Mouse (Mus musculus) ES-E14 (cell line): Measurements from ENCODE around the gene Myo1h. TPM values are rescaled to one million over a fixed set of nuclear protein-coding genes. Genes with fewer than 3 reads are reported as not detected.

Experiments
- DNase-seq: peaks from one replicate; pipeline ENCODE4 v3.0.0-alpha.2; 2013; ENCODE audit warnings: low read depth, low spot score
- H3K27ac ChIP-seq: 2 replicates; pipeline ENCODE4 v1.5.1; 2012; ENCODE audit warnings: low read depth, mild to moderate bottlenecking, low read length, moderate library complexity, mixed read lengths; ENCODE audit not compliant: poor library complexity, insufficient read depth, severe bottlenecking
- H3K36me3 ChIP-seq: 2 replicates; pipeline ENCODE4 v1.6.1; 2012; ENCODE audit warnings: mild to moderate bottlenecking, low read length, moderate library complexity, mixed read lengths; ENCODE audit not compliant: control insufficient read depth, poor library complexity, insufficient read depth, severe bottlenecking
- H3K4me1 ChIP-seq, 2 experiments: fragments of 150-350 bp in 1 of 2; sonication (generic) in 1 of 2; 2 replicates each; pipeline ENCODE4 v1.6.1; 2012; ENCODE audit warnings: low read length in 2 of 2, mild to moderate bottlenecking in 1 of 2, mixed read lengths in 1 of 2; ENCODE audit not compliant: control insufficient read depth in 2 of 2, insufficient read depth in 2 of 2, poor library complexity in 1 of 2
- H3K4me3 ChIP-seq, 2 experiments: fragments of 150-350 bp in 1 of 2; sonication (generic) in 1 of 2; 2 replicates each; pipeline ENCODE4 v1.5.1; 2012; ENCODE audit warnings: low read length in 2 of 2, low read depth in 1 of 2, mild to moderate bottlenecking in 1 of 2, mixed read lengths in 1 of 2; ENCODE audit not compliant: insufficient read depth in 1 of 2, poor library complexity in 1 of 2, severe bottlenecking in 1 of 2
- H3K9ac ChIP-seq: 2 replicates; pipeline ENCODE4 v1.6.1; 2012; ENCODE audit warnings: low read depth, mild to moderate bottlenecking, low read length, mixed read lengths; ENCODE audit not compliant: poor library complexity, insufficient read depth, severe bottlenecking
- H3K9me3 ChIP-seq: fragments of 150-350 bp; sonication (generic); 2 replicates; pipeline ENCODE4 v1.6.1; 2012; ENCODE audit warnings: low read depth, mild to moderate bottlenecking, low read length; ENCODE audit not compliant: control insufficient read depth, insufficient read depth
- CHD2 ChIP-seq: IDR thresholded peaks from 2 replicates; pipeline ENCODE4 v1.6.1; 2014; ENCODE audit warnings: mild to moderate bottlenecking, low read depth, low read length, inconsistent platforms
- HCFC1 ChIP-seq: IDR thresholded peaks from 2 replicates; pipeline ENCODE4 v1.6.1; 2012; ENCODE audit warnings: low read length, inconsistent platforms, borderline replicate concordance; ENCODE audit not compliant: insufficient read depth
- MAFK ChIP-seq: IDR thresholded peaks from 2 replicates; pipeline ENCODE4 v1.6.1; 2014; ENCODE audit warnings: mild to moderate bottlenecking, low read depth, low read length, inconsistent platforms; ENCODE audit not compliant: insufficient read depth
- ZC3H11A ChIP-seq: IDR thresholded peaks from 2 replicates; pipeline ENCODE4 v1.6.1; 2012; ENCODE audit warnings: low read depth, mild to moderate bottlenecking, inconsistent platforms, low read length, borderline replicate concordance
- ZNF384 ChIP-seq: IDR thresholded peaks from 2 replicates; pipeline ENCODE4 v1.6.1; 2012; ENCODE audit warnings: low read depth, low read length, inconsistent platforms
- in situ Hi-C, 2 experiments: fragments of 600-800 bp; cut with MboI; formaldehyde crosslinking; loops; one replicate each; pipeline ENCODE4 v1.15.1; 2025; ENCODE audit warnings: low sequenced_read_pairs in 2 of 2, inconsistent platforms in 1 of 2; ENCODE audit not compliant: unreplicated experiment in 2 of 2
- total RNA-seq: library from RNA; depleted of rRNA; stranded (reverse); fragments of 300-350 nt; gene quantifications from 2 replicates; pipeline ENCODE4 v1.2.3, GENCODE M21; 2012

Myo1h gene
- total RNA-seq, 1 experiment, result 5.6 TPM

- TF ChIP-seq CHD2 (no peak), ZNF384 (no peak), ZC3H11A (no peak), HCFC1 (no peak), MAFK (no peak)
- in situ Hi-C loops, result no loop called here
- peaks cover 37% of the 10 kb centered on the region for H3K36me3 ChIP-seq
These were observed 104.2 kb downstream of the Myo1h start for GRCm38 (mm10) chr5:114393169-114393568.

GRCm38 (mm10) chr5:114406592-114406991 is 117.6 kb downstream of the Myo1h start:
- TF ChIP-seq ZC3H11A, result no peak
- no peak for TF ChIP-seq HCFC1
- peaks cover 0 to 6% of the 10 kb centered on the region in 2 experiments; a peak in 1 of 4 replicates for H3K4me1 ChIP-seq
- DNase-seq, result no peak
- H3K4me3 ChIP-seq, result no peak overlapping the region
- no peaks in the 10 kb centered on the region for H3K9me3 ChIP-seq
- in situ Hi-C loops, result no loop called here
- peaks cover 74% of the 10 kb centered on the region for H3K36me3 ChIP-seq
- H3K9ac ChIP-seq, result no peak overlapping the region
- no peak overlapping the region; the same call in 1 of the 2 replicates for H3K27ac ChIP-seq

More at GRCm38 (mm10) chr5:114393169-114393568, 104.2 kb downstream of the Myo1h start:
- no peak overlapping the region for H3K27ac ChIP-seq
- H3K4me3 ChIP-seq, result peak overlapping the region in 1 of 2 experiments; percentile 24; a peak in 1 of 4 replicates
- no peaks in the 10 kb centered on the region for H3K4me1 ChIP-seq
- H3K9ac ChIP-seq, result no peak overlapping the region
- no peaks in the 10 kb centered on the region for H3K9me3 ChIP-seq
- DNase-seq, result no peak

GRCm38 (mm10) chr5:114407269-114407668 is 118.3 kb downstream of the Myo1h start:
- Histone ChIP-seq H3K36me3 (peaks cover 77% of the 10 kb centered on the region), H3K4me1 (peaks cover 0 to 4% of the 10 kb centered on the region in 2 experiments; a peak in 1 of 4 replicates), H3K9ac (no peak overlapping the region), H3K4me3 (no peak overlapping the region), H3K9me3 (no peaks in the 10 kb centered on the region), H3K27ac (no peak overlapping the region)
- in situ Hi-C loops, result no loop called here
- DNase-seq, result no peak
- TF ChIP-seq MAFK (no peak), ZC3H11A (no peak), ZNF384 (no peak)

GRCm38 (mm10) chr5:114407810-114408209 is 118.8 kb downstream of the Myo1h start:
- Histone ChIP-seq H3K27ac (no peak overlapping the region), H3K4me3 (no peak overlapping the region), H3K36me3 (peaks cover 77% of the 10 kb centered on the region), H3K4me1 (peaks cover 0 to 4% of the 10 kb centered on the region in 2 experiments; a peak in 1 of 4 replicates), H3K9ac (no peak overlapping the region), H3K9me3 (no peaks in the 10 kb centered on the region)
- no peak for DNase-seq
- no peak for TF ChIP-seq ZNF384
- TF ChIP-seq ZC3H11A, result no peak
- no peak for TF ChIP-seq CHD2
- no peak for TF ChIP-seq MAFK
- no peak for TF ChIP-seq HCFC1
- in situ Hi-C loops, result no loop called here

GRCm38 (mm10) chr5:114408846-114409245 is 119.9 kb downstream of the Myo1h start:
- DNase-seq, result no peak
- TF ChIP-seq ZC3H11A (no peak), HCFC1 (no peak), ZNF384 (no peak), MAFK (no peak), CHD2 (no peak)
- Histone ChIP-seq H3K9ac (no peak overlapping the region), H3K36me3 (peaks cover 75% of the 10 kb centered on the region), H3K9me3 (no peaks in the 10 kb centered on the region), H3K4me1 (peaks cover 0 to 4% of the 10 kb centered on the region in 2 experiments; a peak in 1 of 4 replicates), H3K27ac (no peak overlapping the region), H3K4me3 (no peak overlapping the region)
- in situ Hi-C loops, result no loop called here
